In genomic region chr4:41497995-41498845, GRCm38 (mm10) we compare ENCODE assay signal across 10 mouse cellular contexts. TPM values are rescaled to one million over a fixed set of nuclear protein-coding genes. Genes with fewer than 3 reads are reported as not detected.
DNase-seq lines count a peak whose midpoint lies in the region; ATAC-seq and TF ChIP-seq lines count a peak whose summit lies in the region.
"Had no signal": no experiment of that assay in that cellular context is flagged by ENCODE, and none has a peak within 500 bp of the region (broad histone marks: within the 10 kb centered on the region; RNA-seq: fewer than 3 reads in every experiment).

No protein-coding gene starts in this region.

- H3K4me1 ChIP-seq in heart, embryonic 14.5 days (ENCODE audit: control insufficient read depth in 2 of 2, insufficient read depth in 2 of 2, low read length in 2 of 2): peaks cover 24 to 26% of the 10 kb centered on the region in 2 experiments
- H3K4me1 ChIP-seq in bone marrow macrophage, adult 2 months (ENCODE audit: control insufficient read depth, insufficient read depth, low read length): peaks cover 11% of the 10 kb centered on the region
- peaks cover 53% of the 10 kb centered on the region for H3K4me1 ChIP-seq in hindbrain, embryonic 13.5 days (replicated peaks)
- peaks cover 35% of the 10 kb centered on the region for H3K4me1 ChIP-seq in midbrain, embryonic 12.5 days

- peaks cover 73% of the 10 kb centered on the region for H3K27me3 ChIP-seq in heart, embryonic 14.5 days (ENCODE audit: control insufficient read depth, insufficient read depth, low read length)
- peaks cover 80% of the 10 kb centered on the region for H3K27me3 ChIP-seq in hindbrain, embryonic 13.5 days
- H3K27me3 ChIP-seq in midbrain, embryonic 12.5 days: peaks cover 85% of the 10 kb centered on the region

- no peaks in the 10 kb centered on the region for H3K36me3 ChIP-seq in heart, embryonic 14.5 days (ENCODE audit: control insufficient read depth, insufficient read depth, low read length)
- H3K36me3 ChIP-seq in hindbrain, embryonic 13.5 days: peaks cover 3% of the 10 kb centered on the region
- H3K36me3 ChIP-seq in midbrain, embryonic 12.5 days: 0 out of 2 replicates have a peak, but pooled peaks cover 3% of the 10 kb centered on the region

- H3K27ac ChIP-seq in heart, embryonic 14.5 days (replicated peaks in 1 of 2; ENCODE audit: control insufficient read depth in 1 of 2, insufficient read depth in 1 of 2, low read depth in 2 of 2, low read length in 2 of 2): no peak overlapping the region
- H3K27ac ChIP-seq in bone marrow macrophage, adult 2 months (ENCODE audit: insufficient read depth, low read depth, low read length): no peak overlapping the region
- no peak overlapping the region for H3K27ac ChIP-seq in hindbrain, embryonic 13.5 days
- no peak overlapping the region for H3K27ac ChIP-seq in midbrain, embryonic 12.5 days (replicated peaks)

- TF ChIP-seq POLR2A in bone marrow macrophage, adult 2 months (IDR thresholded peaks at IDR 0.05; ENCODE audit: borderline replicate concordance, low read depth, low read length): no peak

- no peaks in the 10 kb centered on the region for H3K9me3 ChIP-seq in heart, embryonic 14.5 days (ENCODE audit: control insufficient read depth, low read length)
- no peaks in the 10 kb centered on the region for H3K9me3 ChIP-seq in hindbrain, embryonic 13.5 days
- no peaks in the 10 kb centered on the region for H3K9me3 ChIP-seq in midbrain, embryonic 12.5 days

- TF ChIP-seq CTCF in bone marrow macrophage, adult 2 months (IDR thresholded peaks at IDR 0.05; ENCODE audit: low read depth, low read length): no peak

- ATAC-seq in heart, embryonic 14.5 days (ENCODE audit: insufficient number of reproducible peaks, insufficient read depth, low FRiP score, low read depth): no peak
- ATAC-seq in hindbrain, embryonic 13.5 days (ENCODE audit: low FRiP score): no peak
- ATAC-seq in midbrain, embryonic 12.5 days (ENCODE audit: low FRiP score, low read depth): no peak; the same call in 1 of the 2 replicates
- ATAC-seq in erythroblast, adult 5-6 weeks (replicated peaks; ENCODE audit: low FRiP score, poor library complexity, severe bottlenecking): no peak
- ATAC-seq in megakaryocyte-erythroid progenitor cell, adult 5-6 weeks (replicated peaks; ENCODE audit: low FRiP score, low TSS enrichment, poor library complexity, severe bottlenecking): no peak

- intact Hi-C loops in heart, postnatal 25 days (cut with DNase I): no loop called here

- peak overlapping the region; percentile 73 for H3K4me2 ChIP-seq in heart, embryonic 14.5 days (ENCODE audit: low read length)
- H3K4me2 ChIP-seq in hindbrain, embryonic 13.5 days: peak overlapping the region; percentile 61
- H3K4me2 ChIP-seq in midbrain, embryonic 12.5 days (replicated peaks): peak overlapping the region; percentile 57

- WGBS in heart, embryonic 14.5 days: 7% methylated on average over 72 of the region's 72 CpGs
- WGBS in hindbrain, embryonic 13.5 days: 12% methylated on average over 72 of the region's 72 CpGs
- 7% methylated on average over 72 of the region's 72 CpGs for WGBS in midbrain, embryonic 12.5 days

- no peak for DNase-seq in heart, postnatal 25 days (ENCODE audit: low spot score)
- DNase-seq in right cerebral cortex, postnatal 36 days (ENCODE audit: low spot score in 2 of 2): no peak
- DNase-seq: right cerebral cortex, adult 18-20 months had no signal

- peak overlapping the region; percentile 21; the same call in 1 of the 2 replicates for H3K9ac ChIP-seq in heart, embryonic 14.5 days (ENCODE audit: low read length)
- H3K9ac ChIP-seq in hindbrain, embryonic 13.5 days: peak overlapping the region; percentile 62
- H3K9ac ChIP-seq in midbrain, embryonic 12.5 days (replicated peaks): no peak overlapping the region

- H3K4me3 ChIP-seq in heart, embryonic 14.5 days (ENCODE audit: control insufficient read depth in 1 of 2, insufficient read depth in 1 of 2, low read depth in 1 of 2, low read length in 2 of 2): peak overlapping the region; percentile 33 to 37
- peak overlapping the region; percentile 28 for H3K4me3 ChIP-seq in bone marrow macrophage, adult 2 months (ENCODE audit: insufficient read depth, low read length)
- H3K4me3 ChIP-seq in hindbrain, embryonic 13.5 days: peak overlapping the region; percentile 37
- H3K4me3 ChIP-seq in midbrain, embryonic 12.5 days: peak overlapping the region; percentile 37

RNA-seq across cellular contexts. Expression of gene AI464131, which starts 4.7 kb away (rescaled TPM):
- polyA plus RNA-seq in heart, embryonic 14.5 days (2014; fragmentation: Nextera tagmentation; extraction: Ambion mirVana): 2.8 TPM in 2 replicates
- total RNA-seq in heart, postnatal 25 days (2021): 10 to 100 TPM; 10.2 to 10.4 TPM
- 0.39 and 0.69 TPM in 2 replicates for polyA plus RNA-seq in bone marrow macrophage, adult 2 months (2012; ENCODE audit: insufficient read depth, insufficient read length, missing spikeins)
- 7.0 TPM in 2 replicates for polyA plus RNA-seq in hindbrain, embryonic 13.5 days (2015; fragmentation: Nextera tagmentation; extraction: Ambion mirVana)
- 8.5 and 8.7 TPM in 2 replicates for polyA plus RNA-seq in midbrain, embryonic 12.5 days (2016; fragmentation: Nextera tagmentation; extraction: Ambion mirVana)
- not detected in 2 replicates for total RNA-seq in erythroblast, adult 5-6 weeks (2015; ENCODE audit: low replicate concordance)
- total RNA-seq in erythroblast, adult 5-6 weeks (2017; ENCODE audit: low replicate concordance): not detected in 2 replicates
- total RNA-seq in megakaryocyte-erythroid progenitor cell, adult 5-6 weeks (2014; fragmentation: Nextera tagmentation): 0.15 TPM in 1 of 2 replicates, not detected in the other
- not detected in 2 replicates for total RNA-seq in megakaryocyte-erythroid progenitor cell, adult 5-6 weeks (2017)

RNA-seq across cellular contexts. Expression of gene 1110017D15Rik, which starts 18.9 kb away (rescaled TPM):
- polyA plus RNA-seq in heart, embryonic 14.5 days (2014; fragmentation: Nextera tagmentation; extraction: Ambion mirVana): 0.30 TPM in 1 of 2 replicates, not detected in the other
- total RNA-seq in heart, postnatal 25 days (2021): not detected
- polyA plus RNA-seq in bone marrow macrophage, adult 2 months (2012; ENCODE audit: insufficient read depth, insufficient read length, missing spikeins): 4.6 TPM in 1 of 2 replicates, not detected in the other
- polyA plus RNA-seq in hindbrain, embryonic 13.5 days (2015; fragmentation: Nextera tagmentation; extraction: Ambion mirVana): 9.8 and 17.9 TPM in 2 replicates
- polyA plus RNA-seq in midbrain, embryonic 12.5 days (2016; fragmentation: Nextera tagmentation; extraction: Ambion mirVana): 5.0 and 5.5 TPM in 2 replicates
- total RNA-seq in erythroblast, adult 5-6 weeks (2015; ENCODE audit: low replicate concordance): not detected in 2 replicates
- total RNA-seq in erythroblast, adult 5-6 weeks (2017; ENCODE audit: low replicate concordance): not detected in 2 replicates
- not detected in 2 replicates for total RNA-seq in megakaryocyte-erythroid progenitor cell, adult 5-6 weeks (2014; fragmentation: Nextera tagmentation)
- not detected in 2 replicates for total RNA-seq in megakaryocyte-erythroid progenitor cell, adult 5-6 weeks (2017)
- total RNA-seq: CH12.LX had no signal

RNA-seq across cellular contexts. Expression of gene Nudt2, which starts 33.3 kb away (rescaled TPM):
- 41.3 and 43.9 TPM in 2 replicates for polyA plus RNA-seq in heart, embryonic 14.5 days (2014; fragmentation: Nextera tagmentation; extraction: Ambion mirVana)
- 10 to 100 TPM; 29.6 to 32.7 TPM for total RNA-seq in heart, postnatal 25 days (2021)
- polyA plus RNA-seq in bone marrow macrophage, adult 2 months (2012; ENCODE audit: insufficient read depth, insufficient read length, missing spikeins): 28.7 and 29.4 TPM in 2 replicates
- polyA plus RNA-seq in hindbrain, embryonic 13.5 days (2015; fragmentation: Nextera tagmentation; extraction: Ambion mirVana): 58.0 and 60.4 TPM in 2 replicates
- polyA plus RNA-seq in midbrain, embryonic 12.5 days (2016; fragmentation: Nextera tagmentation; extraction: Ambion mirVana): 56.9 and 63.5 TPM in 2 replicates
- 15.4 TPM in 1 of 2 replicates, not detected in the other for total RNA-seq in erythroblast, adult 5-6 weeks (2015; ENCODE audit: low replicate concordance)
- 6.6 and 9.9 TPM in 2 replicates for total RNA-seq in erythroblast, adult 5-6 weeks (2017; ENCODE audit: low replicate concordance)
- total RNA-seq in megakaryocyte-erythroid progenitor cell, adult 5-6 weeks (2014; fragmentation: Nextera tagmentation): 18.1 and 27.4 TPM in 2 replicates
- 18.2 and 40.3 TPM in 2 replicates for total RNA-seq in megakaryocyte-erythroid progenitor cell, adult 5-6 weeks (2017)

RNA-seq across cellular contexts. Expression of gene Kif24, which starts 33.5 kb away (rescaled TPM):
- 2.2 and 4.3 TPM in 2 replicates for polyA plus RNA-seq in heart, embryonic 14.5 days (2014; fragmentation: Nextera tagmentation; extraction: Ambion mirVana)
- under 1 TPM; 0.26 to 0.45 TPM for total RNA-seq in heart, postnatal 25 days (2021)
- polyA plus RNA-seq in bone marrow macrophage, adult 2 months (2012; ENCODE audit: insufficient read depth, insufficient read length, missing spikeins): 3.6 and 4.0 TPM in 2 replicates
- polyA plus RNA-seq in hindbrain, embryonic 13.5 days (2015; fragmentation: Nextera tagmentation; extraction: Ambion mirVana): 4.6 and 5.1 TPM in 2 replicates
- polyA plus RNA-seq in midbrain, embryonic 12.5 days (2016; fragmentation: Nextera tagmentation; extraction: Ambion mirVana): 11.9 and 12.6 TPM in 2 replicates
- total RNA-seq in erythroblast, adult 5-6 weeks (2015; ENCODE audit: low replicate concordance): 3.5 and 14.2 TPM in 2 replicates
- 26.0 and 32.5 TPM in 2 replicates for total RNA-seq in erythroblast, adult 5-6 weeks (2017; ENCODE audit: low replicate concordance)
- 29.6 and 35.0 TPM in 2 replicates for total RNA-seq in megakaryocyte-erythroid progenitor cell, adult 5-6 weeks (2014; fragmentation: Nextera tagmentation)
- 10.8 and 14.9 TPM in 2 replicates for total RNA-seq in megakaryocyte-erythroid progenitor cell, adult 5-6 weeks (2017)
